Mouse (Mus musculus) common myeloid progenitor, adult 5-6 weeks (primary cell): ENCODE measurements at regions not wholly inside any gene's neighbourhood (a gene's known extent, or its start where the extent isn't known, plus 50 kb on each side); places are given as distances from the start of the nearest gene placed in this dataset.

Source experiments
- ATAC-seq: replicated peaks from 2 replicates; pipeline ENCODE4 v1.8.0; 2016; ENCODE audit warnings: low read depth, mild to moderate bottlenecking, moderate TSS enrichment, inconsistent platforms; ENCODE audit not compliant: poor library complexity, severe bottlenecking

DNA sequence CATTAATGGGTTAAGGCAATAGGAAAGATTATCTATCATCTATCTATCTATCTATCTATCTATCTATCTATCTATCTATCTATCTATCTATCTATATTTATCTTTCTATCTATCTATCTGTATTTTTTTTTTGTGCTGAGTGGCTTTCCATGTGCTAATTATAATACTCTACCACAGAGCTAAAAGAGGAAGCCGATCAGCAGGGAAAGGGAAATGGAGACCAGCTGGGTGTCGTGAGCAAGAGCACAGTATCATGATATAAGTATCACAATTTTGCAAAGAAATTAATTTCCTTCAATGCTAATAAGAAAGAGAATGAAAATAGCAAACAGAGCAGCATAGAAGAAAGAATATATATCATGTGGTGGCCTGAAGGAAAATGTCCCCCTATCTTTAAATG lies 69.6 kb downstream of the Cldn1 start:
- ATAC-seq, result 0 out of 2 replicates have a peak, but pooled peaks have one; percentile 45

GRCm38 (mm10) chr16:26291692-26292091 lies 79.9 kb downstream of the Cldn1 start:
- no peak for ATAC-seq

- no peak for ATAC-seq
Measured at GRCm38 (mm10) chr16:26285627-26286026, 86.0 kb downstream of the Cldn1 start.

DNA sequence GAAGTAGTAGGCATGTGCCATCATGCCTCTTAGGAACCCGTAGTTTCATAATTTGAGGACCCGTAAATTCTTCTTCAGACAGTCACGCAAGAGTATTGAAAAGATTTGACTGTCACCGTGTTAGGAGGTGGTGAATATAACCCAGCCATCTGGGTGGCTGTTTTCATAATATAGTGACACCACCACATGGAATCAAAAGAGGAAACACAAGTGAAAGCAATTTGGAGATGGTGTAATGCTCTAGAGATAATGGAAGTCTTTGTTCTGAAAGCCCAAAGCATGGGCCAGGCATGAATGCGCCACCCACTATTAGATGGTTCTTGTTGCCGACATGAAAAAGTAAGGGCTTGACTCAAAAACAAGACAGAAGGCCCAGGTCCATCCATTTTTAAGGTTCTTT lies 86.9 kb downstream of the Cldn1 start:
- peak; percentile 42; the same call in 1 of the 2 replicates for ATAC-seq

DNA sequence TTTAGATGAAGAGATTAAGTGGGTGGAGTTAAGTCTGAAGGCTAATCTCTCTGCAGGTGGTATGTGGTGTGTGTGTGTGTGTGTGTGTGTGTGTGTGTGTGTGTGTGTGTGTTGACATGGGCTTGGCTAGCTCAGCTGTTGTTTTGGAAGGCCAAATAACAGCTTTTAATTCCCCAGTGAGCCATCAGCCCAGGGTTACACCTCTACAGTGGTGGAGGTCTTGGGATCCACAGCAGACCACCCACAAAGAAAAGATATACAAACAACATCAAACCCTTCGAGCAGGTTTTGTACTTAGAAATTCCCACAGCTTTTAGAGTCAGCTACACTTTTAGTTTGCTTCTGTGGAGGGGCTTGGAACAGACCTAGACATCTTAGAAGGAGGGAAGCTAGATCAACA lies 89.2 kb downstream of the Cldn1 start:
- no peak for ATAC-seq

- ATAC-seq, result no peak
Measured at GRCm38 (mm10) chr16:26281496-26281895, 90.1 kb downstream of the Cldn1 start.

DNA sequence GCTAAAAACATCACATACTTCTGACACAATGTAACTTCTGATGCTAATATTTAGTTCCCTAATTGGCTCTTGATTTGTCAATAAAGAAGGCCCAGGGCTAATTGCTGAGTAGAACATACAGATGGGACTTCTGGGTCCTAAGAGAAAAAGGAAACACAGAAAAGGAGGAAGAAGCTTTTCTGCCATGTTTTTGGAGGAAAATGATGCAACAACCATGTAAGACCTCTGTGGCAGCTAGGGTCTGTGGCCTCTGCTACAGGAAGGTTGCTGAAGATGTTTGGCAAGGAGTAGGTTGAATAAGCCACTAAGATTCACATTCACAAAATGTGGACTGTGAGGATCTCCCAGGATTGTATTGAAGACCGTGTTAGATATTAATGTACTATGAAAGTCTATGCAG lies 94.9 kb downstream of the Cldn1 start:
- ATAC-seq, result no peak

DNA sequence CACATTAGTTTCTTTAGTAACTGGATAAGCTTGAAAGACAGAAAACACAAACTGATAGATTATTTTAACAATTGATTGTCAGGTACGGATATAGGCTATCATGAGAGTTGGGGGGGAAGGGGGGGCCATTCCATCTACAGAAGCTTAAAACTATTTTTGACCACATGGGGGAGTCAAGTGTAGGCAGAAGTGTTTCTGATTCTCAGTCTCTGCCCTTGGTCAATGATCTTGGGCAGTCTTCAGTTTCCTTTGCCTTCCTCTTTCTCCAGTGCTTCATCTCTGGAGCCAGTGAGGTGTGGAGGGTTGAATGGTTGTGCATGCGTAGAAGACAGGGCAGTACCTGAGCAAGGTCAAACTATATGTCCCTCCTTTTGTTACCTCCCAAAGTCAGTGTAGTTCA lies 118.8 kb downstream of the Cldn1 start:
- ATAC-seq, result peak; percentile 47; the same call in 1 of the 2 replicates

GRCm38 (mm10) chr16:26251698-26252097 lies 119.9 kb downstream of the Cldn1 start:
- no peak for ATAC-seq

DNA sequence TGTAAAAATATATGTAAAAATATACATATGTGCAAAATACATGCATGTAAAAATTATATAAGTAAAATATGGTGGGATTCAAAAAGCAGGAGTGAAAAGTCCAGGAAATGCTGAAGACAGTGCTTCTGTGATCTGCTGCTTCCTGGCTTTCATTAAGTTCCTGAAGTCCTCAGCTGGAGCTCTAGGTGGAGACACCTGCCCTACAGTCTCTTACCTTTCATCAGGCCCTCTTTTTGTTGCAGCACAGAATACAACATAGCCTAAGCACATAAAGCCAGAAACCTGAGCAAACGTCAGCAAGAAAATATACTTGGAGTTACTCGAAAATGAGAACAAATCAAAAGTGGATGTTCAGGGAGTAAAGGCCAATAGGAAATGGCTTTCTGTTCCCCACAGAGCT lies 120.6 kb downstream of the Cldn1 start:
- no peak for ATAC-seq

DNA sequence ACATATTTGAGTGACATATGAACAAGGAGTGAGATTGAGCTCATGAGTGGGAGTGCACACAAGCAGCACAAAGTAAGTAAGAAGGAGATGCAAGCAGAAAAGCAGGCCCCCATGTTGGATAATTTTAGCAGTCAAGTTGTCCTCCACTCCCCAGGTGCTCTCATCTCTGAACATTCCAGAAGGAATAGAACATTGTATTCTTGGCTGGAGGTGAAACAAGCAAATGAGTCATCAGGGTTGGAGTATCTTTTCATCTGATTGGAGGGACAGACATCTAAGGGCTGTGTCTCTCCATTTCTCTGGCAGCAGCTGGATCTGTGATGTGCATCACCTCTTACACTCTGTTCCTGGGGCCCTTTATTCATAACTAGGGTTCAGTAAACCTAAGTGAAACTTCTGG lies 122.7 kb downstream of the Cldn1 start:
- ATAC-seq, result no peak

DNA sequence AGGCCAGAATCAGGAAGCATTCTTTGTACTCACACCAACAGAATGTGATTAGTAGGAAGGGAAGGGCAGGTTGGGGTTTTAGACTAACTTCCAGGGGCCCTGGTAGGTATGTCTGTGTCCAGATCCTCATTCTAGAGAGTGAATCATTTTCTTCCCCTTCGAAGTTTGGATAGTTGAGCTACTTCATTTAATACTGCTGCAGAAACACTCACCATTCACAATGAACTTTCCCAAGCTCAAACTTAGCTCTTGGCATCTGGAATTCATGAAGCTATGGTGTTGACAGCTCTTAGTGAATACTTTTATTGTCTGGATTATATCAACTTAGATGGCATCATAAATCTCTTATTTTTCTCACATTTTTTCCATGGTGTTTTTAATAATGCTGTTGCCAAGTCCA lies 123.7 kb downstream of the Cldn1 start:
- ATAC-seq, result no peak

GRCm38 (mm10) chr16:26235239-26235638 lies 129.7 kb upstream of the P3h2 start:
- no peak for ATAC-seq

DNA sequence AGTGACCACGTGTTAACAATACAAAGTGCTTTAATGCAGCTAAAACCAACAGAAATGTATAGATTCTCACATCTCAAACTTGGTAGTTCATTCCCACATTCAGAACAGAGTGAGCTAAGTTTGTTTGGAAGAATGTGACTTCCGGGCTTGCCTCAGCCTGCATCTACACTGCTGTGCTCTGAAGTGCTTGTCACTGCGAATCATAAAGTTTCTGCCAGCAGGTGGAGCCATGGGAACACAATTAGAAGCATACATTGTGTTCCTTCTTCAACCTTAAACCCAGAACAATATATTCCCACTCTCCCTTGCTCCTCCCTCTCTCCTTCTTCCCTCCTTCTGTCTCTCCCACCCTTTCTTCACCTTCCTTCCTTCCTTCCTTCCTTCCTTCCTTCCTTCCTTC lies 128.5 kb upstream of the P3h2 start:
- ATAC-seq, result peak; percentile 89

- ATAC-seq, result no peak
Measured at GRCm38 (mm10) chr16:26231110-26231509, 125.5 kb upstream of the P3h2 start.

DNA sequence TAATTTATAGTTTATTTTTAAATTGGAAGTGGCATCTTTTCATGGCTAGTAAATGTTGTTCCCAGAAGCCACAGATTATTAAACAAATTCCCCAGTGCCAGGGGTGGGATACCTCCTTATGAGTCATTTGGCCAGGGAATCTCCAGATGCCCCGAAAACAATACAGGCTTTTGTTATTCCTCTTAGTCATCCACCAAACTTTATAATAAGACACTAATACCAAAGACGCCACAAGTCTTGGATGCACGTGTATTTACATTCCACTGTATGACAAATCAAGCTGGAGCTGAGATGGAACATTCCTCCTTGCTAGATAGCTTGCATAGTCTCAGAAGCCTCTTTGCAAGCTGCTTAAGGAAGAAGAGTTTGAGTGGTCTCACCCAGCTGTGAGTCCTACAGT lies 105.8 kb upstream of the P3h2 start:
- ATAC-seq, result no peak

DNA sequence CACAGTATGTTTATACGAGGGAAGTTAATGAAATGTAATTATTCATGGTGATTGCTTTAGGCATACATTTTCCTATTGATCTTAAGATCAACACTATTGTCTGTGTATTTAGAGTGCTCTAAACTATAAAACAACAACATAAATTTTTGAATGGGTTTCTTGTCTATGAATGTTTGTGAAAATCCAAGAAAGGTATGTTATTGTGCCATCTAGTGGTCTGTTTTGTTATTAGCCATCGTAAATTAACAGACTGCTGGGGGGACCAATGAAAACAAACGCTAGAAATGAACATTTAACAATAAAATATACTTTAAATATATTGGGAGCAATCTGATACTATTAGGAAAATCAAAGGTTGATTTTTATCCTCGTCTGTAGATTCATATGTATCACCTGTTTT lies 93.5 kb upstream of the P3h2 start:
- 0 out of 2 replicates have a peak, but pooled peaks have one; percentile 39 for ATAC-seq

DNA sequence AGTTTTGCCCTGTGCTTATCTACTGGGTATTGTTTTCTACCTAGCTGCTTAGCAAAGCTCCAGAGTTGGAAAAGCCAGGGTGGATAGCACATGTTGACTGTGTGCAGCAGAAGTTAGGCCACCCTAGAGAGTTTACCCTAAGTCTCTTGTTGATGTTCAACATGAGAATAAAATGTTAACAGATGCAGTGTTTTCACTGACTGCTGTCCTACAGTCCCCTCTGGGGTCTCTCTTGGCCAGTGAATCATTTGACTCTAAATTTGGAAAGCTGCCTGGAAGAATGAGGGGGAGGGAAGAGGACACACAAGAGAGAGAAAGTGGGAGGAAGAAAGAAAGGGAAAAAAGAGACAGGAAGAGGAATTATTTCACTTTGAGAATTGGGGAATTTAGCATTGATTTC lies 90.8 kb upstream of the P3h2 start:
- ATAC-seq, result no peak

- ATAC-seq, result no peak
Measured at GRCm38 (mm10) chr16:26185288-26186281, 80.0 kb upstream of the P3h2 start.

DNA sequence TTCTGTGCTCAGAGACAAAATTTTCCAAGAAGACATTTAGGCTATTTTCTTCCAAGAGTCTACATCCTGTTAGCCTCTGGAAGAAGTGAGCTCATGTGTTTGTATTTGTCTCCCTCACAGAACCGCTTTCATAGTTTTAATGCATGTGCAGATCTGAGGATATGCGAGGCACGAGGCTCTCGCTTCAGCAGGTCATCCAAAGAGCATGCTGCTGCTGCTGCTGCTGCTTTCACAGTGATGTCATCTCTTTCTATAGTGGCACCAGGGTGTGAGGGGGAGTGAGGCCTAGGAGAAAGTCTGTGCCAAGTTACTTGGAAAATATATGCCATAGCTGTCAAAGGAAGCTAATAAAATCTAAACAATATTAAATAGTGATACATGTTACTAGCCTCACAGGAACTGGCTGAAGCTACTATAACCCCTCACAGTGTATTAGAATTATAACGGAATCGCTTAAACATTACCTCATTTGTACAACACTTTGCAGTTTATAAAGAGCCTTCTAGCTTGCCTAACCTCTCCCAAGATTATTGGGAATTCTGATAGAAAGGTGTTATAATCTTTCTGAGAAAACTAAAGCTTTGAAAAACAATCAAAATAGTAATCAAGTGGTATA lies 79.2 kb upstream of the P3h2 start:
- ATAC-seq, result no peak

- ATAC-seq, result no peak
Measured at GRCm38 (mm10) chr16:26183530-26183929, 77.9 kb upstream of the P3h2 start.
